Mouse (Mus musculus) liver, embryonic 14.5 days (tissue): ENCODE measurements at regions not wholly inside any gene's neighbourhood (a gene's known extent, or its start where the extent isn't known, plus 50 kb on each side); places are given as distances from the start of the nearest gene placed in this dataset.

ENCODE experiments used
- CTCF ChIP-seq: IDR thresholded peaks from 2 replicates; pipeline ENCODE4 v1.5.1; 2016; ENCODE audit warnings: antibody characterized with exemption, low read depth, control low read depth
- EP300 ChIP-seq: IDR thresholded peaks from 2 replicates; pipeline ENCODE4 v1.6.1; 2016; ENCODE audit warnings: antibody characterized with exemption, low read depth

DNA sequence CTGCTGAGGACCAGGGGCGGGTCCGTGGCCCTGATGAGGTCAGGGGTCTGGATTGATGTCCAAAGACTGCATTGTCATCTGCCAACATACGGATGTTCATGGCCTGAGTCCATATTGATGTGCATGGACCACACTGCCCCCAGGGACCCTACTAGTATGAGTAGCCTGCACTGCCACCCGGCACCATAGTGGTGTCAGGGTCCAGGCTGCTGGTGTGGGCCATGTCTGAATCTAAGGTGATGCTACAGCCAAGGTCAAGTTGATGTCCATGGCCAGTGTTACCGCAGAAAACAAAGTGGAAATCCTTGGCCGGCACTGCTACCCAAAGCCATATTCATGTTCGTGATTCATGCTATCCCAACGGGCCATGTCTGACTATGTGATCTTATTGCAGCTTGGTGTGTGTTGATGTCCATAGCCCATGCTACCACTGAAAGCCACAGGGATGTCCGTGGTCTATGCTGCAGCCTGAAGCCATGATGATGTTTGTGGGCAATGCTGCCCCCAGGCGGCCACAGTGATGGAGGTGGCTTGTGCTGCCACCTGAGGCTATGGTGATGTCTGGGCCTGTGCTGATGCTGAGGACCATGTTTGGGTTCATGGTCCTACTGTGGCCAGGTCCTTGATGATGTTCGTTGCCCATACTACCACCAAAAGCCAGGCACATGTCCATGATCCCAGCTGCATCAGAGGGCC, 130.5 kb downstream of the Iqub start:
- TF ChIP-seq CTCF (peak; percentile 59), EP300 (no peak)
